Mouse (Mus musculus) embryo, embryonic 10.5 days (tissue): Measurements from ENCODE around the gene Crhr2.

Experiments used
- DNase-seq: peaks from one replicate; pipeline ENCODE4 v3.0.0-alpha.2; 2015; ENCODE audit warnings: low spot score

Crhr2 gene

DNA sequence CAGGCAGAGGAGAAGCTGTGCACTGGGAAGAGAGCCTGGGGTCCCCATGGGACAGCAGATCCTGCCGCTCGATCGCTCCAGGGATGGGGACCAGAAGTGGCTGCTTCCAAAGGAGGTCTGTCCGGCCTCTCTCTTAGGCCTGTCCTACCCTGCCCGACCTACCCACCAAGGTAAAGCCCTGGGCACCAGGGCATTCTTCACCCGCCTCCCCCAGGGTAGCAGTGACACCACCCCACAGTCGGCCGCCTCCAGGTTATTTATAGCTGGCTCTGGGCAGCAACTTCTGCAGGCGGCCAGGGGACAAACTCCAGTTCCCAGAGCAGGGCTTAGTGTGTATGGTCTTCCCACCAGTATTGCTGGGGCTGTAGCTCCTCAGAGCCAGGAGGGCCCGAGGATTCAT lies at the start of gene Crhr2:
TSS of gene Crhr2 (minus strand) at position 223 of the 400 bp plus-strand sequence.
- DNase-seq = no peak

DNA sequence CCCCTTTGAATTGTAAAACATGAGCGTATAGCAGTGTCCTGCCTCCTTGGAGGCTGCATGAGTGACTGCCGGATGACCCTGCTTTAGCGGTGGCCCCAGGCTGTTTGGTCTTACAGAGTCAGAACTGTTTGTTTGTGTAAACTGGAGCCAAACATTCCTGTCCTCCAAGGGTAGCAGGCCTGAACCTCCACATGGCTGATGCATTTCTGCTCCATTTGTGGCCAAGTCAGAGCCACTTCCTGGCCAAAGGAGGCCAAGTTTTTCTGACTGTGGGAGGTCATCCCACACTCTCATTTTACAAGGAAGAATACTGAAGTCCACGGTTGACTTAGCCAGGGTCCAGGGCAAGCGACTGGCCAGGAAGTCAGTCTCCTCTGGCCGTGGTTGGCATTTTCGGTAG lies 46.7 kb upstream of the Crhr2 start:
- no peak for DNase-seq

DNA sequence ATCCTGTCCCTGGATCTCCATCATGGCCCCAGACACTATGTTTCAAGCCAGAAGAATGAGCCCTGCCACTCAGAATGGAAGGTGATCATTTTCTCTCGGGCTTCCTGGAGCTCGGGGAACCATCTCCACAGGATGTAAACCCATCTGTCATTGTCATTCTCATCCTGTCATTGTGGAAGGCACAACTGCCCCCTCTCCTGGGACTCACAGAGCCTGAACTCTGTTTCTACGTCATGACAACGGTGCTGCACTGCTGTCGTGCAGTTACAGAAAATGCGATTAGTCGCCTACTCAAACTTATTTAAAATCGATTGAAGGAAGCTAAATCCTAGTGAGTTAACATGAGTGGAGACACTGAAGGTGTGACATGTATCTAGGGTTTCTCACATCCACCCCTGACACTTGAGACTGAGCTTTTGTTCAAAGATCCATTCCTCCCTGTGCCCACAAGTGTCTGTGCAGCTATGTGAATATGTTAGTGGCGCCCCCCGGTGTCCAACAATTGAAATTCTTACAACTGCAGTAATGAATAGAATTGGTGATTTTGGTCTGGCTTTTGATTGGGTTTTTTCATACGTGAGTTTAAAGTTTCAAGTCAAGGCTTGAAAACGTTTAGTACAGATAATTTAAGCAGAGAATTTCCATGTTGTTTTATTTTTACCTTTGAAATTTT lies 44.4 kb upstream of the Crhr2 start:
- peak; percentile 51 for DNase-seq

DNA sequence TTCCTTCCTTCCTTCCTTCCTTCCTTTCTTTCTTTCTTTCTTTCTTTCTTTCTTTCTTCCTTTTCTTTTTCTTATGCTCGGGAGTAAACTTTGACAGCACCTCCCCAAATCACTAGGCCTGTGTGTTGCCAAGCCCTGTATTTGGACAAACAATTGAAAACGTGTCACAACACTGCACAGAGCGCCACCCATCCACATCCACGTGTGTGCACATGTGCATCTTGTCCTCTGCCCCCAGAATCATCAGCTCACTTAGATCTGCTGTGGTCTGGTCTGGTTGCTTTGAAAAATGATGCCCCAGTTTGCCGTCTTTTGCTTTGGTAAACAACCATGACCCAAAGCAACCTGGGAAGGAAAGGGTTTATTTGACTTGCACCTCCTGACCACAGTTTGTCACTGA lies 43.1 kb upstream of the Crhr2 start:
- no peak for DNase-seq

- no peak for DNase-seq
These were observed 42.6 kb upstream of the Crhr2 start for GRCm38 (mm10) chr6:55175456-55175855.

DNA sequence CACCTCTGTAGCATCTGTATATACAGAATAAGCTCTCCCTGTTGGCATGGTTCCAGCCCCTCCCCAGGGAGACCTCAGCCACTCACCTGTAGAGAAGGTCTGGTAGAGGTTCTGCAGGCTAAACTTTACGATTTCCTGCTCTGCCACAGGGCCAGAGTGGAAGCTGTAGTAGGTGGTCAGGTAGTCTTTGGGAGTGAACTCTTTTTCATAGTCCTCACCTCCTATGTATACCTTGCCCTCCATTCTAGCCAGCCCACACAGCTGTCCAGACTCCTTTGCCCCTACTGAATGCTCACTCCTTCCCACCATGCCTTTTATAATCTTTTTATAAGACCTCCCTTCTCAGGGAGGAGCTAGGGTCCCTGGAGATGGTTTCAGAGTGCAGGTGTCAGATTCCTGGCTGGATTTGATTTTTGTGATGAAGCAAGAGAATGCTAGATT lies 41.9 kb upstream of the Crhr2 start, which contains the start of gene Inmt:
TSS of gene Inmt (minus strand) at position 303 of the 441 bp plus-strand sequence.
- DNase-seq = no peak

DNA sequence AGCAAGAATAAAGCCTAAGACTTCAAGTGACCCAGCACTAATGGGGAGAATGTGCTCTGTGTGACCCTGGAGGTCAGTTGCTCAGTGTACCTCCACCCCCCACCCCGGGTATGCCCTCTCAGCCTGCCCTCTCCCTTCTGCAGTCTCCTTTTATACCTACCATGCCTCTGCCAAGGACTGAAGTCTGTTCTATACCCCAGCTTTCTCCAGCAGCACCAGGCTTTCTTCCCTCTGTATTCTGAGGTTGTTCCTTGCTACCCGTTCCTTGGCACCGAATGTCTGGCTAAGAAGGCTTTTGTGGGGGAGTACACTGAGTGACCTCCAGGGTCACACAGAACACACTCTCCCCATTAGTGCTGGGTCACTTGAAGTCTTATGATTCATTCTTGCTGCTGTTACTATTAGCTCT lies 41.1 kb upstream of the Crhr2 start:
- peak; percentile 71 for DNase-seq

DNA sequence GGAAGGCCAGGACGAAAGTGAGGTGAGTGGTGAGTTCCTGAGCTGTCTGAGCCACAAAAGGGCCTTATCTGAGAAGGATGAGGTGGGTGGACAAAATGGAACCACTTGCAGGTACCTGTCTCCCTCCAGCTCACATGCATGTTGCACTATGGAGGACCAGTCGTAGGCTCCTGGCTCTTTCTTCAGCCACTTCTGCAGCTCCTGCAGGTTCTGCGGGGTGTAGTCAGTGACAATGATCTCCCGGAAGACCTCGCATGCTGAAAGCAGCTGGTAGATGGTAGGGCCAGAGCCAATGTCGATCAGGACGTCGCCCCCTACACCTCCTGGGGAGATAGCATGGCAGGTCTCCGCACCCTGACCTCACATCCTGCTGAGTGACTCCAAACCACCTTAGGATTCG lies 40.4 kb upstream of the Crhr2 start:
- DNase-seq = no peak

GRCm38 (mm10) chr6:55171638-55172037 lies 38.8 kb upstream of the Crhr2 start:
- no peak for DNase-seq

GRCm38 (mm10) chr6:55169818-55170217 lies 37.0 kb upstream of the Crhr2 start:
- DNase-seq = no peak

GRCm38 (mm10) chr6:55166777-55167463 lies 34.1 kb upstream of the Crhr2 start:
- DNase-seq = peak; percentile 89

GRCm38 (mm10) chr6:55163046-55163584 lies 30.3 kb upstream of the Crhr2 start:
- peak; percentile 7 for DNase-seq

GRCm38 (mm10) chr6:55161311-55161761 lies 28.5 kb upstream of the Crhr2 start:
- no peak for DNase-seq

DNA sequence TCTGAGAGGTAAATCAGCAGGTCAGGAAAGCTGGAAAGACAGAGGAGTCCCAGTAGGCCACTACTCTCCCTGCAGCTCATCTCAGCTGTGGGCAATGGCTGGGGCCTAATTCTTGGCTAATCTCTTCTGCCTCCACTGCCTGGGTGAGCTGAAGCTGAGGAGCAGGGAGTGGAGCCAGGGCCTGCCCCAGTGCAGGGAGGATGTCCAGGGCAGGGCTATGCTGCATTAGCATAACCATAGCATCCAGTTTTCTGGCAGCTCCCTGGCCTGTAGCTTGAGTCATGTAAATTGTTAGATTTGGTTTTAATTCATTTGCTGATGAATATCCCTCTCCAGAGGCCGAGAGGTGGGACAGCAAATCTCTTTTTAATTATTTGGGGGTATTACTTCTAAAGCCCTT lies 26.4 kb upstream of the Crhr2 start:
- no peak for DNase-seq

GRCm38 (mm10) chr6:55152226-55152625 lies 19.4 kb upstream of the Crhr2 start:
- no peak for DNase-seq

- peak; percentile 16 for DNase-seq
These were observed 13.3 kb upstream of the Crhr2 start for GRCm38 (mm10) chr6:55146138-55146537.

DNA sequence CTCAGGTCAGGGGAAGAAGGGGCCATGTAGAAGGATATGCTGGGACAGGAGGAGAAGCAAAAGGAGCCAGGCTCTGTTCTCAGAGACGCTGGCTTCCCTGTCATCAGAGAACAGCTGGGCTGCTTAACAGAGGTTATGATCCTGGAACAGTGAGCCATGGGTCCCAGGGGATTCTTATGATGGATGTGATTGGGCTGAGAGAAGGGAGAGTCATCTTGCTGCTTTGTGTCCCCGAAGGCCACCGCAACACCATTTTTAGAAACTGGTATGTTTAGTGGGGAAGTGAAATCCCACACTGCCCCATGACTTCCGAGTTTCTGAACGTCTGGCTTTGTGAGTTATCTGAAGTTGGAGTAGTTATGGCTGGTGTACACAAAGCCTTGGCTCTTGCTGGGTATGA lies 12.5 kb upstream of the Crhr2 start:
- no peak for DNase-seq

DNA sequence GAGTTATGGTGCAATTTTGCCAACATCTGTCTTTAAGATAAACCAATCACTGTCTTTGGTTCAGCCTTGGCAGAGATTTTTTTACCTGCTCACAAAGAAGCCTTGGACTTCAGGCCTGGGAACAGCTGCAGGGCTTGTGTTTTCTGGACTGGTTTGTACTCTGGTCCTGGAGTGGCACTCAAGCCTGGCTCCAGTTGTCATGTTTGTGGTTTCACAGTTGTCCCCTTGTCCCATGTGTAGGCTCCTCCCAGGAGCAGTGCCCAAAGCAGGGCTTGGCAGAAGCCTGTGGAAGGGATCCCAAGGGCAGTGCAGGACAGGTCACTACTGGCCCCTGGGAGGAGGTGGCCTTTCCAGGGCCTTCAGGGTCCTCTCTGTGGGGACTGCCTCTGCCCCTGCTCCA lies 5.5 kb upstream of the Crhr2 start:
- no peak for DNase-seq

GRCm38 (mm10) chr6:55133425-55133824 lies 609 bp upstream of the Crhr2 start:
- DNase-seq = peak; percentile 7

- DNase-seq = no peak
These were observed 1.5 kb downstream of the Crhr2 start for GRCm38 (mm10) chr6:55131301-55131700.

- DNase-seq = no peak
These were observed 2.2 kb downstream of the Crhr2 start for GRCm38 (mm10) chr6:55130631-55131030.

DNA sequence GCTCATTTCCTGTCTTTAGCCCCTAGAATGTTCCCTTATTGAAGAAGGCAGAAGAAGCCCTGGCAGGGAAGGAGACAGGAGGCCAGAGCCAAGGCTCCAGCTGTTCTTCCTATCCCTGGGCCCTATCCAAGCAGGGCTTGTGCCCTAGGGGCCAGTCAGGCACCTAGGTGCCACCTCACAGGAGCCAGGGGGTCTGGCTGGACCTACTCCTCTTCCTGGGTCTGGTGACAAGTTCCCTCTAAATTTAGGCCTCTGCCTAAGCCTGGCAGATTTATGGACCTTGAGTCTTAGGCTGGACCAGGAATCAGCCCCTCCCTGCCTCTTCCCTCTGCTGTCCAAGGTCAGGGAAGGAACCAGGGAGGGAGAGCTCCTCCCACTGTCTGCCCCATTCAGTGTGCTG lies 4.4 kb downstream of the Crhr2 start:
- DNase-seq = no peak

- DNase-seq = no peak
These were observed 6.2 kb downstream of the Crhr2 start for GRCm38 (mm10) chr6:55126576-55126975.
